Mouse (Mus musculus) spleen, embryonic (tissue): ENCODE results near the gene Rbfox3.

Experiments
- CTCF ChIA-PET: fragments of 350-600 bp; sonication (Branson Sonifier 250); formaldehyde crosslinking; loops from one replicate; lab custom pipeline; 2022; lab: Charles Lee

Gene Rbfox3

DNA sequence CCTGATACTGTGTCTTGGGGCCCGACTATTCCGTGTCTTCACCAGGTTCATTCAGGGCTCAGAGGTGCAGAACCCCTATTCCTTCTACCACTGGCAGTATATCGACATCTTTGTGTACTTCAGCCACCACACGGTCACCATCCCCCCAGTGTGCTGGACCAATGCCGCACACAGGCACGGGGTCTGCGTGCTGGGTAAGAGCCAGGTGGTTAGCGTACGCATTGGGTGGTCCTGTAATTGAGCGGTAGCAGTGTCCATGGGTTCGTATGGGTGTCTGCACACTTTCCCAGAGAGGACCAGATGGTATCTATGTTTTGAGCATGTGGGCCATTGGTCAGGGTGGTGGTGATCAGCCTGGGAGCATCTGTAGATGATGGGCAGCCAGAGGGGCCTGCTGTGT, 430.2 kb downstream of the Rbfox3 start:
- CTCF ChIA-PET, result no interaction called here

- CTCF ChIA-PET, result no interaction called here
Observed at GRCm38 (mm10) chr11:118479776-118480175, 431.6 kb downstream of the Rbfox3 start.

DNA sequence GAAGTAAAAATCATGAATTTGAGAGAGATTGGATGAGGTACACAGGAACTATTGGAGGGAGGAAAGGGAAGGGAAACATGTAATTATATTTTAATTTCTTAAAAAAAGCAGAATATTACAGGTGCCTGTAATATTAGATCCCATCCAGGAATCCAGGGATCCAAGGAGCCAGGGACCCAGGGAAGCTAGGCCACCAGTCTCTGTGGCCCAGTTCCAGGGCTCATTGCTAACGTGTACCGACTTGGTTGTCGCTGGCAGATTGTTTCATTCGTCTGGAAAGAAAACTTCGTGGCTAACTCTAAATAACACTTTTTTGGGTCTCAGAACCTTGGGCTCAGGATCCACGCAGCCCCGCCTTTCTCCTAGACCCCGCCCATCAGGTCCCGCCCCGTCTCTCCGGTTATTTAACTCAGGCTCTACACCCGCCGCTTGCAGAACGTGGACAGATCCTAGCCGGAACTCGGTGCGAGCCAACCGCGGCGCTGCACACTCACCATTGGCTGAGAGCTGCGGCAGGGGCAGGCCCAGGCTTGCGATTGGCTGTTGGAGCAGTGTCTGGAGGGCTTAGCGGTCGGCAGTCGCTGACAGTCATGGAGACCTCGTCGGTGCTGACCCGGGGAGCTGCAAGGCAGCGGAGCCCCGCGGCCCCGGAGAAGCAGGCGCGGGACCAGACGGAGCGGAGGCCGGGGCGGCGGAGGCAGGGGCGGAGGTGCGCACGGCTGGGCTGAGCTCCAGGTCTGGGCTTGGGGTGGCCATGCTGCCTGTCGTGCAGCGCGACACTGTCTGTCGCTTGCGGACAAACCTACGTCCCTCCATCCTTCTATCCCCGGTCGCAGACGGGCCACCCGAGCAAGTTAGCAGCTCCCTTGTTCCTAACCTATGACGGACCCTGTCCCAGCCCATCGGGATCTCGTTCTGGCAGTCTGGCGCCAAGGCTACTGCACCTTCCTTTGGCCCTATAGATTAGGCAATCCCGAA, 434.7 kb downstream of the Rbfox3 start, which contains the start of gene Engase:
Engase (plus strand) TSS at position 434 of the 978 bp plus-strand sequence.
- CTCF ChIA-PET, result interaction anchor here (0.5 kb wide), 1 partner anchor 875 kb away, joined by 6 read pairs; no protein-coding TSS in a partner anchor

DNA sequence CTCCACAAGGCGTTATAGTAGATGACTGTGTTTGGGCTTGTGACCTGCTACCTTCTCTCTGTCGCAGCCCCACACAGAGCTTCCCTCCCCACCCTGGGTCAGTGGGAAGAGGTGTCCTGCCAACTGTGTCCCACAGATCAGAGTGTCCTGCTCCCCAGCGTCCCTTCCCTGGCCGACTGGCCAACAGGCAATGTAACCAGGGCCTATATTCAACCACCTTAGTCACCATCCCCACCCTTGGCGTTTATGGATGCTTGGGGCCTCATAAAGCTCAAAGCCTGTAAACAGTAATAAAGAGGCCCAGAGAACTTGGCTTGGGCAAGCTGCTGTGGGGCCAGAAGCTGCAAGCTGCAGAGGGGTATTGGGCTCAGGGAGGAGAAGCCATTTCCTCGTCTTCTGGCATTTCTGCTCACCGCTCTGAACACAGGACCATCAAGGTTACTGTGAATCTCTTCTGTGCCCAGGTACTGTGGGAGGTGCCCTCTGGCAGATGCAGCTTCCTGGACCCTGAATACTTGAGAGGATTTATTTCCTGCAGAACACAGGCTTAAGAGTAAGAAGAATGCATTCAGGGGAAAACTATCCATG, 435.8 kb downstream of the Rbfox3 start:
- CTCF ChIA-PET, result interaction anchor here (0.6 kb wide), 1 partner anchor 14 kb away, joined by 3 read pairs; no protein-coding TSS in a partner anchor

DNA sequence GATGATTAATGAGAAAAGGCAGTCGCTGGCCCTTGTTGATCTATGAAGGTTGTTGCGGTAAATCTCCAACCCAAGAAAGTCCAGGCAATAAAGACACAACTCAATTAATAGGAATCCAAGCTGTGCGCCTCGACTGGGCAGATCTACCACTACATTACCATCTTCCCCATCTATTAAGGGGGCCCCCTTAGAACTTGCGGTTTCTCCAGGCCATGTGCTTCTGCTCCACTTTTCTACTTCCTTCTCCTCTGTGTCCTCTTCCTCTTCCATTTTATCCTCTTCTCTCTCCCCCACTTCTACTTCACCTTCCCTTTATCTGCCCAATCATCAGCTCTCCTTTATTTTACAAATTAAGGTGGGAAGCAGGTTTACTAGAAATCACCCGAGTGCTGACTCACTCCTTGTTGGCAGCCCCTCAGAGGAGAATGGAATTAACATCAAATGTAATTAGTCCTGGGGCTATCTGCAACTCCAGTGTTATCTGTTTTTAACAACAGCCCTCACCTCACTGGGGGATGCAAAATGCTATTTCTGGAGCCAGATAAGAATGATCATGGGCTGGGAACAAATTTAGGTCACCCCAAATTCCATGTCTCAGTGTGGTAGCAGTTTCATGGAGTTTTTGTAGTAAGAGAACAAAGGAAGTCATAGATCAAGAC, 437.4 kb downstream of the Rbfox3 start:
- CTCF ChIA-PET, result interaction anchor here (1.6 kb wide), 1 partner anchor 12 kb away, joined by 3 read pairs; no protein-coding TSS in a partner anchor

DNA sequence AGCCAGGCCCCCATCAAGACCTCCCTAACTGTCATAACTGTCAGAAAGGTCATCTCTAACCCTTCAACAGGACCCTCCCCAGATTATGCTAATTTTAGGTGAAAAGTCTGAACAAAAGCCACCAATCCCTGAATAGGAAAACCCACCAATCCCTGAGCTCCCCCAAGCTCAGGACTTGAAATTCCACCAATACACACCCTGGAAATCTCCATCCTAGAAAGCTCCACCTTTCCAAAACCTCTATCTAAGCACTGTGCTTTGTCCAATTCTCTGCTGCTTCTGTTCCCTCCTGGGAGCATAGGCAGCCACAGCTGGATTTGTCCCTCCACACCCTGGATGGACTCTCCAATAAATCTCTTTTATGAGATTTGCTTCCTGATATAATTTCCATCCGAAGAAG, 438.2 kb downstream of the Rbfox3 start:
- CTCF ChIA-PET, result interaction anchor here (0.6 kb wide), 1 partner anchor 1337 kb away, joined by 6 read pairs; no protein-coding TSS in a partner anchor

- CTCF ChIA-PET, result no interaction called here
Observed at GRCm38 (mm10) chr11:118471676-118472075, 439.7 kb downstream of the Rbfox3 start.

GRCm38 (mm10) chr11:118470234-118470966, 441.0 kb downstream of the Rbfox3 start:
- CTCF ChIA-PET, result no interaction called here

GRCm38 (mm10) chr11:118469509-118470160, 441.8 kb downstream of the Rbfox3 start:
- CTCF ChIA-PET, result no interaction called here

GRCm38 (mm10) chr11:118467441-118468035, 443.9 kb downstream of the Rbfox3 start:
- CTCF ChIA-PET, result interaction anchor here (0.7 kb wide), 1 partner anchor 1946 kb away, joined by 3 read pairs; no protein-coding TSS in a partner anchor

GRCm38 (mm10) chr11:118460280-118460679, 451.1 kb downstream of the Rbfox3 start:
- CTCF ChIA-PET, result no interaction called here

DNA sequence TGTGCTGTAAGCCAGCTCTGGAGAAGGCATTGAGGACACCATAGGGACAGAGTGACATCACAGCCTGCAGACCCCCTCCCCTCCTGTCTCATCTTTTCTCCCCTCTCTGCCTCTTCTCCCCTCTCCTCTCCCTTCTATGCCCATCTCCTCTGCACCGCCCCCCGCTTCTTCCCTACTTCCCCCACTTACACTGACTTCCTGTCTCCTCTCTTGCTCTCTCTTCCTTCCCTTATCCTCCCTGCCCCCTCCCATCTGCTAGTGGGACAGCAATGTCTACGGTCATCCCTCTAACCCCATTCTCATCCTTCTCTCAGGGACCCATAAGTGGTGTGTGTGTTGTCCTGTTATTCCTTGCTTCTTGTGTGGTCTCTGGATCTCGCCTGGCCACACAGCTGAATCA, 451.9 kb downstream of the Rbfox3 start:
- CTCF ChIA-PET, result interaction anchor here (1.3 kb wide), 1 partner anchor 13 kb away, joined by 5 read pairs; no protein-coding TSS in a partner anchor

DNA sequence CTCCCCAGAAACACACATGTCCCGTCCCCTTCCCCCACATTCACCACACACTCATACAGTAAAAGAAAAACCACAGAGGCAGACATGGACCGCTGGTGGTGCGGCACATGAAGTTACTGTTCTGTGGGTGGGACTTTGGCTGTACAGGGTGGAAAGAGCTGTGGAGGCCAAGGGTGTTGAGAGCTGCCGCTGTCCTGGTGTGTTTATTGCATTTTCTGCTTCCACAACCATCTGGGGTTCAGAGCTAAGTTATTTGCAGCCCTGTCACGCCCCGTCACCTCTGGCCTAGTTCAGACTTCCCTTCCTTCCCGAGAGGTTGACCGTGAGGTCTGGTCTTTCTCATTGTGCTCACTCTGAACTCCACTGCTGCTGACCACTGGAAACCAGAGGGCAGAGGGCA, 452.3 kb downstream of the Rbfox3 start:
- CTCF ChIA-PET, result interaction anchor here (0.7 to 1.3 kb wide), 2 partner anchors 13 to 25 kb away, joined by 4 to 5 read pairs; no protein-coding TSS in a partner anchor

DNA sequence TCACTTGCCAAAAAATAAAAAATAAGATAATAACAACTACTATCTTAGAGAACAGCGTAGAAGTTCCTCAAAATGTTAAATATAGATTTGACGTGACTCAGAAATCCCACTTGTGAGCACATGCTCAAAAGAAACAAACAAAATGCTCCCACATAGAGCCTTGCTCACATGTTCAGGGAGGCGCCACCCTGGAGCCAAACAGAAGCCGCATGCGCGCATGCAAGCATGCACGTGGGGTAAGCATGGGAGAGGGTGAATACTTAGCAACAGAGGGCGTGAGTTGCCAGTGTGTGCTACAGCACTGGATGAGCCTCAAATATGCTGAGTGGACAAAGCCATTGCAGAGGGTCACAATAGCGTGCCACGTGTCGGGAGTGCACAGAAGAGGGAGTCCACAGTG, 454.5 kb downstream of the Rbfox3 start:
- CTCF ChIA-PET, result no interaction called here

DNA sequence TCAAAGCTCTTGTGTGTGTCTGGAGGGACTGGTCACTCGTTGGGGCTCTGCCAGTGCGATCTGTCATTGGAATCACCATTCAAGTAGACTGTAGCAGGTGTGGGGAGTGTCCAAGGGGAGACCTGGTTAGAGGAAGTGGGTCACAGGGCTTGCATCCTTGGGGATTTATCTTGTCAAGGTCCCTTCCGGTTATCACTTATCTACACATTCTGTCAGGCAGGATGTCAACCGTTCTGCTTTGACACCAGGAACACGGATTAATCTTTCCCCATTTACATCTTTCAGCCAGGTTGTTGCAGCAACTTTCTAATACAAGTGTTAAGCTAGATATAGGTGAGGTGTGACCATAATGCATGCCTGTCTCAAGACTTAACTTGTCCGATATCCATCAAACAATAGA, 455.6 kb downstream of the Rbfox3 start:
- CTCF ChIA-PET, result interaction anchor here (1.2 kb wide), 1 partner anchor 9 kb away, joined by 3 read pairs; no protein-coding TSS in a partner anchor

DNA sequence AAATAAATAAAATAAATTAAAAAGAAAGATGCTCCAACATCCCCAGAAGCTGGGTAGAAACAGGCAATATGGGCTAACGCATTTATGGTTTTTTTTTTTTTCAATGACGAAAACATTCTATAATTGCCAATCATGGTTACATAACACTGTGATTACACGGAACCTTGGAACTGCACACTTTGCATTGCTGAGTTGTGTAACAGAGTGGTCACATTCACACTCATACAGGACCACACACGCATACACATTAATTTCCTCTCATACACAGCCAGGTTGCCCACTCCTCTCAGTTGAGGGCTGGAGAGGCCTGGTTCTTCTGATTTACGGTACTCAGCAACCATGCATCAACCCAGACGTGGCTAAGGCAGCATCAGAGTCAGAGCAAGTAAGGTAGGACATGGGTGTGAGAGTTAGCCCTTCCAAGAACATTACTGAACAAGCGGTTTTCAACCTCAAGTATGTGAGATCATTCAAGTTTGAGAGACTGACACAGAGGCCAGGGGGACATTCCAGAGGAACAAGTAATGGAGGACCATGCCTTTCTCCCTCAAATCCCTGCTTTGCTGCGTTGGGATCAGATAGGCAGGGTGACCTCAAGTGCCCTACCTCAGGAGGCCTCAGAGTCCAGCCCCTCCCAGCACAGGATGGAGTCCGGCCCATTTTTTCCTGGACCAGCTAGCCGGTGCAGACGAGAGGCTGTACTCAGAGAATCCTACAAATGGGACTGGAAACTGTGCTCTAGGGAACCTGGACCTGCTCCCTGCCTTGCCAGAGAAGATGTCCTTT, 457.3 kb downstream of the Rbfox3 start:
- CTCF ChIA-PET, result no interaction called here

DNA sequence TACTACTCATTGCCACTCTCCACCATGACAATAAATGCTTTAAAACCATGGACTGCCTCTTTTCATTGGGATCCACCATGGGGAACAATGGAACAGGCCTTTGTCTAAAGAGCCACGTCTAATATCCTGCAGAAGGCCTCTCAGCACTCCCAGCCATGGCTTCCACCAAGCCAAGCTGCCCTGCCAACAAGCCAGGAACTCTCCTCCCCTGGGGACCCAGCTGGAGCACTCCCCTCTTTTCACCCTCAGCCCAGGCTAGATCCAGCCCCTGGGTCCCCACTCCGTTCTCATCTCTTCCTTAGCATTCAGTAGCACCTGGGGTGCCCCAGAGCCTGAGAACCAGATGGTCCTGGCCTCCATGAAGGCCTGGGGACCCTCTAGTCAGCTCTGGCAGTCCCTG, 458.4 kb downstream of the Rbfox3 start:
- CTCF ChIA-PET, result no interaction called here

GRCm38 (mm10) chr11:118451211-118451610, 460.2 kb downstream of the Rbfox3 start:
- CTCF ChIA-PET, result no interaction called here

DNA sequence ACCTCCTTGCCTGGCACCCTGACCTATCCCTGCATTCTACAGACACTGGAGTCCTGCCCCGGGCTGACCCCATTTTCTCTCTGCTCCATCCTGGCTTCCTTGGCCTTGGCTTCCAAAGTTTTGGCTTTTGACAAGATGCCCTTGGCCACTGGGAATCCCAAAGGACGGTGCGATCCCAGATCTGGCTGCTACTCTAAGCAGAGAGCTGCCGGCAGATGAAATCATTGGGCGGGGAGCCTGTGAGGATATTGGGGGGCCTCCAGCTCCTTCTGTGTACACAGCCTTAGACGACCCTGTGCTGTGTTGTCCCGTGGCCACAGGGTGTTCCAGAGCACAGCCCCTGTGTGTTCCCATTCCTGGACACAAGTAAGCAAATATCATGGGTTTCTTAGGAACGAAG, 463.0 kb downstream of the Rbfox3 start:
- CTCF ChIA-PET, result no interaction called here
